8 mouse cellular contexts compared by ENCODE assay signal in the genomic region with DNA sequence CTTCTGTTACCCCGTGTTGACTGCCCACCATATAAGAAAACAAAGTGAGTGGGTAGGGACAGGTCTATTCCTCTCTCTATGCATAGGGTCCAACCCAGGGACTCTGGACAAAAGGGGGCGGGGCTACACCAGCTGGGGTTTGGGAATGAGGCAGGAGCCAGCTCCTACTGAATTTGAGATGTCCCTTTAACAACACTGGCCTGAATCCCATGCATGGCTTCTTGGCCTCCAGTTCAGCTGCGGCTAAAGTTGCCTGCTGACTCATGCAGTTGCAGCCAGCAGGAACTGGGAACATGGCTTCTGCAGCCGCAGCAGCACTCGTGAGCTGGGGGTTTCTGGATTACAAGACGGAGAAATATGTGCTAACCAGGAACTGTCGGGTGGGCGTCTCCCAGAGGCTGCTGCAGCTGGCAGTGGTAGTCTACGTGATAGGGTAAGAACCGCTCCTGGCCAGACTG. TPM values are rescaled to one million over a fixed set of nuclear protein-coding genes. Genes with fewer than 3 reads are reported as not detected.
A peak's percentile ranks its signal among the peaks of the same experiment; 100 is the strongest.
DNase-seq lines count a peak whose midpoint lies in the region; ATAC-seq and TF ChIP-seq lines count a peak whose summit lies in the region.

A gene (plus strand): TSS at position 135 of the 458 bp plus-strand sequence.

- no peaks in the 10 kb centered on the region for H3K9me3 ChIP-seq in heart, embryonic 16.5 days (replicated peaks; ENCODE audit: control insufficient read depth, low read length)
- no peaks in the 10 kb centered on the region for H3K9me3 ChIP-seq in stomach, postnatal 0 days (ENCODE audit: control insufficient read depth, low read length)

- peaks cover 7% of the 10 kb centered on the region for H3K27me3 ChIP-seq in heart, embryonic 16.5 days (ENCODE audit: control insufficient read depth, insufficient read depth, low read length)
- no peaks in the 10 kb centered on the region for H3K27me3 ChIP-seq in stomach, postnatal 0 days (ENCODE audit: control insufficient read depth, insufficient read depth, low read length)

- WGBS in heart, embryonic 16.5 days = 2% methylated on average over 10 of the region's 10 CpGs
- 4% methylated on average over 10 of the region's 10 CpGs for WGBS in stomach, postnatal 0 days

- H3K4me1 ChIP-seq in heart, embryonic 16.5 days (ENCODE audit: control insufficient read depth, insufficient read depth, low read length) = peaks cover 21% of the 10 kb centered on the region
- peaks cover 2% of the 10 kb centered on the region; the same call in 1 of the 2 replicates for H3K4me1 ChIP-seq in stomach, postnatal 0 days (replicated peaks; ENCODE audit: control insufficient read depth, insufficient read depth)

- H3K9ac ChIP-seq in heart, embryonic 16.5 days (ENCODE audit: low read length) = peak within 1 kb of the TSS; percentile 58
- peak within 1 kb of the TSS; percentile 45 for H3K9ac ChIP-seq in stomach, postnatal 0 days (ENCODE audit: low read length)

- H3K4me3 ChIP-seq in heart, embryonic 16.5 days (ENCODE audit: low read length) = peak within 1 kb of the TSS; percentile 50
- H3K4me3 ChIP-seq in stomach, postnatal 0 days (ENCODE audit: low read depth, low read length) = peak within 1 kb of the TSS; percentile 35

- DNase-seq in left cerebral cortex, postnatal 4 days = peak; percentile 71
- no peak for DNase-seq in left cerebral cortex, adult 11 months (ENCODE audit: low spot score)
- peak; percentile 87 for DNase-seq in fibroblast of lung, adult 2 months (ENCODE audit: low read depth)
- peak; percentile 76 to 82 for DNase-seq in kidney, postnatal 4 days
- DNase-seq in stomach, postnatal 0 days (ENCODE audit: low spot score) = peak; percentile 66
- no peak for DNase-seq in urinary bladder, postnatal 25 days (ENCODE audit: low spot score)

- ATAC-seq in heart, embryonic 16.5 days (replicated peaks; ENCODE audit: extremely low read depth, insufficient read depth, low FRiP score) = peak; percentile 37
- ATAC-seq in megakaryocyte-erythroid progenitor cell, adult 5-6 weeks (replicated peaks; ENCODE audit: low FRiP score, low TSS enrichment, poor library complexity, severe bottlenecking) = peak; percentile 36; the same call in 1 of the 2 replicates
- peak; percentile 64 for ATAC-seq in stomach, postnatal 0 days (ENCODE audit: low FRiP score, low TSS enrichment)

- intact Hi-C loops in left cerebral cortex, postnatal 4 days (cut with DNase I) = no loop called here

- peak within 1 kb of the TSS; percentile 53 for H3K27ac ChIP-seq in heart, embryonic 16.5 days (ENCODE audit: low read length)
- peak within 1 kb of the TSS; percentile 83 for H3K27ac ChIP-seq in stomach, postnatal 0 days (replicated peaks)

- TF ChIP-seq CTCF in stomach, postnatal 0 days (IDR thresholded peaks at IDR 0.05; ENCODE audit: low read depth) = no peak

- H3K36me3 ChIP-seq in heart, embryonic 16.5 days (ENCODE audit: control insufficient read depth, insufficient read depth) = no peaks in the 10 kb centered on the region
- H3K36me3 ChIP-seq in stomach, postnatal 0 days (ENCODE audit: control insufficient read depth, insufficient read depth, low read length) = no peaks in the 10 kb centered on the region

- H3K4me2 ChIP-seq in heart, embryonic 16.5 days (ENCODE audit: low read depth, low read length) = peak within 1 kb of the TSS; percentile 81
- H3K4me2 ChIP-seq in stomach, postnatal 0 days (replicated peaks; ENCODE audit: low read depth) = peak within 1 kb of the TSS; percentile 63

- TF ChIP-seq EP300 in stomach, postnatal 0 days (optimal IDR thresholded peaks at IDR 0.05) = no peak

RNA-seq across cellular contexts. Expression of the gene that starts here (rescaled TPM):
- total RNA-seq in left cerebral cortex, postnatal 4 days (2021) = under 1 TPM; 0.36 to 0.68 TPM
- polyA plus RNA-seq in heart, embryonic 16.5 days (2015; fragmentation: Nextera tagmentation; extraction: Ambion mirVana) = 0.58 and 0.61 TPM in 2 replicates
- not detected in 2 replicates for total RNA-seq in megakaryocyte-erythroid progenitor cell, adult 5-6 weeks (2014; fragmentation: Nextera tagmentation)
- not detected in 2 replicates for total RNA-seq in megakaryocyte-erythroid progenitor cell, adult 5-6 weeks (2017)
- polyA plus RNA-seq in stomach, postnatal 0 days (2015; fragmentation: Nextera tagmentation; extraction: Ambion mirVana) = 1.5 and 1.7 TPM in 2 replicates

Comparison
In these comparisons a context has a peak if more than half of its experiments do, and no peak if none do; other contexts are left out.
1. Peak in DNase-seq in left cerebral cortex, postnatal 4 days; RNA of the gene not detected or under 1 TPM.
2. Peak in ATAC-seq, H3K4me3 ChIP-seq, H3K27ac ChIP-seq, H3K9ac ChIP-seq and H3K4me2 ChIP-seq in heart, embryonic 16.5 days; RNA of the gene not detected or under 1 TPM.
3. Peak in ATAC-seq in megakaryocyte-erythroid progenitor cell, adult 5-6 weeks; RNA of the gene not detected or under 1 TPM.
4. DNase-seq: peak in fibroblast of lung, adult 2 months (single experiment), kidney, postnatal 4 days (2 of 2) and stomach, postnatal 0 days (single experiment); none in left cerebral cortex, adult 11 months (single experiment) and urinary bladder, postnatal 25 days (single experiment).
5. Peak in every context shown above with its lines, with median percentiles within 50 percentile points of each other: ATAC-seq.